Mouse (Mus musculus) liver, postnatal 0 days (tissue): ENCODE data around the gene Wdr70. TPM values are rescaled to one million over a fixed set of nuclear protein-coding genes. Genes with fewer than 3 reads are reported as not detected.

Experiments used
- ATAC-seq: fragments of 200-750 bp; cut with Nextera tagmentation; 2 replicates; pipeline ENCODE4 v1.8.0; 2017; ENCODE audit warnings: mild to moderate bottlenecking, moderate library complexity
- DNase-seq: peaks from one replicate; pipeline ENCODE4 v3.0.0-alpha.2; 2016
- H3K27ac ChIP-seq: fragments of 300-500 bp; sonication (generic); 2 replicates; pipeline ENCODE4 v1.5.1; 2014; ENCODE audit warnings: antibody characterized with exemption, moderate library complexity, mild to moderate bottlenecking, low read depth
- H3K27me3 ChIP-seq: fragments of 300-500 bp; sonication (generic); 2 replicates; pipeline ENCODE4 v1.6.1; 2014; ENCODE audit warnings: low read length, control low read depth, mixed read lengths; ENCODE audit not compliant: insufficient read depth
- H3K36me3 ChIP-seq: fragments of 300-500 bp; sonication (generic); replicated peaks from 2 replicates; pipeline ENCODE4 v1.6.1; 2014; ENCODE audit warnings: mild to moderate bottlenecking, control low read depth, low read length, moderate library complexity, mixed read lengths; ENCODE audit not compliant: insufficient read depth
- H3K4me1 ChIP-seq: fragments of 300-500 bp; sonication (generic); 2 replicates; pipeline ENCODE4 v1.6.1; 2014; ENCODE audit warnings: antibody characterized with exemption, mild to moderate bottlenecking, control low read depth; ENCODE audit not compliant: insufficient read depth
- H3K4me2 ChIP-seq: fragments of 300-500 bp; sonication (generic); 2 replicates; pipeline ENCODE4 v1.6.1; 2014; ENCODE audit warnings: low read depth, mild to moderate bottlenecking, low read length, moderate library complexity, mixed read lengths
- H3K4me3 ChIP-seq: fragments of 300-500 bp; sonication (generic); 2 replicates; pipeline ENCODE4 v1.5.1; 2014; ENCODE audit warnings: low read depth, low read length
- H3K9ac ChIP-seq: fragments of 300-500 bp; sonication (generic); replicated peaks from 2 replicates; pipeline ENCODE4 v1.6.1; 2014; ENCODE audit warnings: mild to moderate bottlenecking, moderate library complexity
- H3K9me3 ChIP-seq: fragments of 300-500 bp; sonication (generic); 2 replicates; pipeline ENCODE4 v1.6.1; 2016; ENCODE audit warnings: mild to moderate bottlenecking, control low read depth, low read length, mixed read lengths
- CTCF ChIP-seq: sonication (generic); IDR thresholded peaks from 2 replicates; pipeline ENCODE4 v1.5.1; 2016; ENCODE audit warnings: antibody characterized with exemption, low read depth
- EP300 ChIP-seq: IDR thresholded peaks from 2 replicates; pipeline ENCODE4 v1.6.1; 2016; ENCODE audit warnings: antibody characterized with exemption, low read depth, mild to moderate bottlenecking
- WGBS: fragments of 180-500 bp; shearing (Covaris S2); extraction: QIAGEN DNeasy Blood & Tissue Kit; methylation state at CpG from one replicate; pipeline ENCODE4 v1.1.7; 2014; ENCODE audit not compliant: insufficient replicate concordance; 5-methylcytosine and 5-hydroxymethylcytosine counted together
- microRNA-seq: library from miRNA; unstranded; fragments of <30 nt; microRNA quantifications from one replicate; pipeline ENCODE4, GENCODE M21; 2016
- polyA plus RNA-seq: library from polyadenylated mRNA; unstranded; fragments of >200 nt; fragmentation: Nextera tagmentation; extraction: Ambion mirVana; gene quantifications from 2 replicates; pipeline ENCODE4 v1.2.1, GENCODE M21; 2015

Gene Wdr70
- polyA plus RNA-seq, 1 experiment from 2014 or later, result 15.5 TPM

DNA sequence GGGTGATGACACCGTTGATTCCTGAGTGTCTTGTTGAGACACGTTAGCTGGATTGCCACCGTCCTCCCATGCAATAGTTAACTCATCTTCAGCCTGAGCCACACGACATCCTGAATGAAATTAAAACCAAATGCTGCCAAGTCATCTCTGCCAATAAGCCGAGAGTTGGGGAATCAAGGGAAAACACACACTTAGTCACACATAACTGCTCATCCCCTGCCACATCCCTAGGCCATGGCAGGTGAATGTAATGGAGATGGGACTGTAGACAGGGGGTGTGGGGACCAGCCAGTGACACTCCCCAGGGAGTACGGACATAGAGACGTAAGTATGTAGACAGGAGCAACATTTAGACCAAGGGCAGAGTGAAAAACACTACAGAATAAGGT lies 260.1 kb downstream of the Wdr70 start:
- TF ChIP-seq EP300 (no peak), CTCF (no peak)
- H3K27ac ChIP-seq, result no peak overlapping the region
- ATAC-seq (no peak), DNase-seq (no peak)
- no peaks in the 10 kb centered on the region for H3K36me3 ChIP-seq
- no peak overlapping the region for H3K4me2 ChIP-seq
- H3K27me3 ChIP-seq, result no peaks in the 10 kb centered on the region
- no peak overlapping the region for H3K9ac ChIP-seq
- H3K4me3 ChIP-seq, result no peak overlapping the region
- 72% methylated on average over 7 of the region's 7 CpGs for WGBS
- H3K4me1 ChIP-seq, result no peaks in the 10 kb centered on the region
- H3K9me3 ChIP-seq, result no peaks in the 10 kb centered on the region

DNA sequence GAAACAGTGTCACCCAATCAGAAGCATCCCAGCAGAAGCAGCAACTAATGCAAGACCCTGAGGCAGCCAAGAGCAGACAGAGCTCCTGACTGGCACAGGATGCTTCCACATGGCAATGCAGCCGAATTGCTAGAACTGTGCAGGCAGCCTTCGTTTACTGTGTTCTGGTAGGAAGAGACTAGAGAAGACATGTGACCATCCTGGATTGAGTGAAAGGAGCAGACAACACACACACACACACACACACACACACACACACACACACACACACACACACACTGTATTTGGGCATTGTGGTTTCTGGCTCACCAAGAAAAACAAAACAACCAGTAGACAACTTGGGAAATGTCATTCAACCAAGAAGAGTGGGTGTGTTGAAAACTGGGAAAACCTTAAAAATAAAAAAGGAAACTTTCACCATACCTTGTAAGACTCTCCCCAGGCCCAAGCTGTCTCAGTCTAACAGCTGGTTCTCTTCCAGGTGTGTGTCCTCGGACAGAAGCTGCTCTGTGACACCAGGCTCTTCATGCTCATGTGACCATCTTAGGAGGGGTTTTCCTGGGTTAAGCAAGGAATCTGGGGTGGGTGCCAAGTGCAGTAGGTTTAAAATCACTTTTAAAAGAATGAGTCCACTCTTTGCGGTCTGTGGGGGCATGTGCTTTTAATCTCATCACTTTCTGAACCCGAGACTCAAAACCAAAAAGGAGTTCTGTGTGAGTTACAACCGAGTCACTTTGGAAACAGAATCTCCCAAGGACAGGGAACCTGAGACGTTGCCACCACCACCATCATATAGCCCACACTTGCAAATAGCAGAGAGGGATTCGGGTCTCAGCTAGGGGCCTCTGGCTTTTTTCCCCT lies 260.7 kb downstream of the Wdr70 start:
- Histone ChIP-seq H3K27me3 (no peaks in the 10 kb centered on the region), H3K36me3 (no peaks in the 10 kb centered on the region), H3K4me3 (no peak overlapping the region), H3K4me1 (no peaks in the 10 kb centered on the region), H3K9me3 (no peaks in the 10 kb centered on the region), H3K27ac (no peak overlapping the region), H3K4me2 (no peak overlapping the region), H3K9ac (no peak overlapping the region)
- TF ChIP-seq CTCF (no peak), EP300 (no peak)
- ATAC-seq (no peak), DNase-seq (no peak)
- 68% methylated on average over 8 of the region's 8 CpGs for WGBS

DNA sequence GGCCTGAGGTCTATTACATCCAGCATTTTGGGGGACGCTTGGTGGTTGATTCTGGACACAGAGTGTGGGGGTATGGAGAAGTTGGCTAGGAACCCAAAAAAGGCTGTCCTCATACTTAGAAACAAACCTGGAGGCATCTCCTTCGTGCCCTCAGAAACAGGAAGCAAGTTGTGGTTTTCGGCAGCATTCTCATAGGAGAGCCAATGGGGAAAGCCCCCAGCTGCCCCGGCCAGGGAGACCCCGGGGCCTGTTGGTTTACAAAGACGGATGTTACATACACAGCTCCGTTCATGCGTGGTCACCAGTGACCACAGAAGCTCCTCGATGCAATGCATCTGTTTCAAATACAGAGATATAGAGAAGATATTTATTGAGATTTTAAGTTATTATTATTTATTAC lies 263.6 kb downstream of the Wdr70 start:
- H3K27ac ChIP-seq, result no peak overlapping the region
- no peaks in the 10 kb centered on the region for H3K27me3 ChIP-seq
- no peaks in the 10 kb centered on the region for H3K9me3 ChIP-seq
- H3K4me3 ChIP-seq, result no peak overlapping the region
- no peak overlapping the region for H3K9ac ChIP-seq
- no peak for TF ChIP-seq CTCF
- no peaks in the 10 kb centered on the region for H3K36me3 ChIP-seq
- no peak overlapping the region for H3K4me2 ChIP-seq
- no peaks in the 10 kb centered on the region for H3K4me1 ChIP-seq
- DNase-seq, result no peak
- no peak for ATAC-seq
- 46% methylated on average over 9 of the region's 9 CpGs for WGBS

DNA sequence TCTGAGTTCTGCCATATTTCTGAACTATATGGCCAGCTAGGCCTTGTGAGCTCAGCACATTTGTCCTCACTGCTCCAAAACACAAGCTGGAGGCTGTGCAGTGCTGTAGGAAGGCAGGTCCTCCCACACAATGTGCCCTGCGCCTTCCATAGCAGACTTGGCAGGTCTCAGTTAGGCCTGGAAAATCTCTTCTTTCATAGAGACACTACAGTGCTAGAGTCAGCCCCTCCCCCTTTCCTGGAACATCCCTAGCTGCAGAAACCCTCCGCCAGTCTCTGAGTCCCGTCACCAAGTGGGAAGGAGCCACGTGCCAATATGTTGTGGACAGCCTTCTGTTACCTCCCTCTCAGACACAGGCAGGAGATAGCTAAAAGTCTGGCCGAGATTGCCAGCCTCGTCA lies 273.5 kb downstream of the Wdr70 start:
- no peak overlapping the region for H3K27ac ChIP-seq
- DNase-seq, result no peak

DNA sequence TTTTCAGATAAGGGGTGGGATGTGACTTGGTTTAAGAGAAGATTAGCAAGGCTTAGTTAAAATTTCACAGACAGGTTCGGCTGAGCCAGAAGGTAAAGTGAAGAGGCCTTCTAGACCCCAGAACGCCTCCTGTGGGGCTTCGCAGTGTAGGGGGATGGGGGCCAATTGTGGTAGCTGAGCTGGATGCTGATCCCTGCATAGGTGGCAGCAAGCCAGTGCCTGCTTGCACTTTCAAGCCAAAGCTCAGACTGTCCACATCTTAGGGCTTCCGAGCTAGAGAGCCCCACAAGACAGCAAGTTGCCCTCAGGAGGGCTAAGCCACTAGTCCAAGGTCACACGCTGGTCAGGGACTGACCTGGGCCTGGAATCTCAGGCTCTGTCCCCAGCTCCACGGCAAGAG lies 275.1 kb downstream of the Wdr70 start:
- Histone ChIP-seq H3K4me3 (no peak overlapping the region), H3K4me2 (no peak overlapping the region), H3K4me1 (no peaks in the 10 kb centered on the region), H3K27ac (no peak overlapping the region), H3K27me3 (0 out of 2 replicates have a peak, but pooled peaks cover 9% of the 10 kb centered on the region), H3K9ac (no peak overlapping the region), H3K9me3 (no peaks in the 10 kb centered on the region), H3K36me3 (no peaks in the 10 kb centered on the region)
- ATAC-seq (no peak), DNase-seq (no peak)
- WGBS, result 50% methylated on average over 6 of the region's 6 CpGs
- no peak for TF ChIP-seq EP300

More for the DNA sequence above, 273.5 kb downstream of the Wdr70 start:
- H3K4me2 ChIP-seq, result no peak overlapping the region
- no peak for ATAC-seq
- H3K27me3 ChIP-seq, result no peaks in the 10 kb centered on the region
- no peaks in the 10 kb centered on the region for H3K9me3 ChIP-seq
- TF ChIP-seq CTCF (no peak), EP300 (no peak)
- no peaks in the 10 kb centered on the region for H3K4me1 ChIP-seq
- H3K36me3 ChIP-seq, result no peaks in the 10 kb centered on the region
- H3K9ac ChIP-seq, result no peak overlapping the region
- no peak overlapping the region for H3K4me3 ChIP-seq
- WGBS, result 53% methylated on average over 6 of the region's 6 CpGs

Small RNAs within 50 kb of the gene (microRNA-seq; reads per million reads assigned to microRNA genes)
- not detected for gene Gm27529

Other genes starting within 250 kb of the Wdr70 start
- gene Nup155, start 10.1 kb upstream of the Wdr70 start, polyA plus RNA-seq, result 3.6 and 4.1 TPM in 2 replicates
- gene Cplane1, start 69.9 kb upstream of the Wdr70 start, polyA plus RNA-seq, result 0.56 and 0.61 TPM in 2 replicates